1 mouse cellular context compared by ENCODE assay signal in the genomic region with DNA sequence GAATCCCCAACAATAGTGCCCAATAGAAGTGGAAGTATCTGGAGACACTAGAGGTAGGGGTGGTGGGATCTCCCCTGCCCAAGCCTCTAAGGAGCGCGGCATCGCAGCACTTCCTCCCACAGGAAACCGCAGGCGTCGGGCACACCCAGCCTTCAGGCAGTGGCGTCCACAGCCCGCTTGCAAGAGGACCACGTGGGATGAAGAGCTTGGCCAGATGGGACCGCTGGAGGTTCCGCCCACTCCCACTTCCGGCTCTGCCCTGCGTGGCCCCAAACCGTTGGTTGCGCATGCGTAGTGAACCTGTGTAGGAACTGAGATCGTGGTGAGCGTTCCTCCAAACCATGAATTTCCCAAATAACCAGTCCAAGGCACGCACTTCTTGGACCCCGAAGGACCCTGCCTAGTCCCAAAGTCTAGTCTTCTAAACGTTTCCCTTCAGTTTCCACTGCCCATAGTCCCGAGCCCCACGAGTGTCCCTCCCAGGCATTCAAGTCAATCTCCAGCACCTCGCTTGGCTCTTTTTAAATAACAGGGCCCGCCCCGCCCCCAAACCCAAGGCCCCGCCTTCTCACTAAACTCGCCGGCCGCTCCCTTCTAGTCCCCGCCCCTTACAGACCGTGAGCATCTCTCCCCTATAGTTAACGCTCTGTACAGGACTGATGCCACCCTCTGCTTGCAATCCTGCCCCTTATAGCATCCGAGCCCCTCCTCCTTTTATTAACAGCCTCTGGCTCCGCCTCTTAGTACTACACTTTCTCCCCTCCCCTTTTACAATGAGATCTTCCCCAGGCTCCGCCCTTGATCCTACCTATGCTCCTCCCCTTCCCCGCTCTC.
A peak's percentile ranks its signal among the peaks of the same experiment; 100 is the strongest.
TF ChIP-seq lines count a peak whose summit lies in the region.

No protein-coding gene starts in this region.

TF ChIP-seq in myocyte, 11 proteins besides CTCF, POLR2A, EP300 and RAD21:
- TF ChIP-seq TCF3 (IDR thresholded peaks at IDR 0.05; ENCODE audit: insufficient read length, low read depth) (no peak), MYOD1 (IDR thresholded peaks at IDR 0.05; ENCODE audit: control insufficient read depth in 1 of 3, insufficient read length in 2 of 3, low read depth in 2 of 3) (peak in 2 of 3 experiments; percentile 54 to 60), REST (IDR thresholded peaks at IDR 0.05; ENCODE audit: insufficient read depth, insufficient read length) (no peak), USF1 (IDR thresholded peaks at IDR 0.05; ENCODE audit: low read depth) (peak; percentile 78), MAX (IDR thresholded peaks at IDR 0.05; ENCODE audit: low read depth) (peak; percentile 46), MYOG (IDR thresholded peaks at IDR 0.05; ENCODE audit: control insufficient read depth in 1 of 3, insufficient read depth in 1 of 3, insufficient read length in 2 of 3, low read depth in 2 of 3) (peak in 1 of 3 experiments; percentile 64), SRF (IDR thresholded peaks at IDR 0.05; ENCODE audit: control insufficient read depth, insufficient read length, low read depth) (no peak)
